Mouse (Mus musculus) heart, embryonic 11.5 days (tissue): ENCODE data around the gene Nek7. TPM values are rescaled to one million over a fixed set of nuclear protein-coding genes. Genes with fewer than 3 reads are reported as not detected.
A peak's percentile ranks its signal among the peaks of the same experiment; 100 is the strongest.

Experiments
- ATAC-seq: fragments of 200-750 bp; cut with Nextera tagmentation; replicated peaks from 2 replicates; pipeline ENCODE4 v1.8.0; 2017; ENCODE audit warnings: moderate library complexity; ENCODE audit not compliant: insufficient number of reproducible peaks, low FRiP score, low TSS enrichment
- H3K27ac ChIP-seq: fragments of 300-500 bp; sonication (generic); 2 replicates; pipeline ENCODE4 v1.5.1; 2014; ENCODE audit warnings: mild to moderate bottlenecking, low read depth, low read length
- H3K27me3 ChIP-seq: fragments of 300-500 bp; sonication (generic); 2 replicates; pipeline ENCODE4 v1.6.1; 2014; ENCODE audit warnings: mild to moderate bottlenecking, low read length, mixed read lengths; ENCODE audit not compliant: control insufficient read depth, insufficient read depth
- H3K36me3 ChIP-seq: fragments of 300-500 bp; sonication (generic); 2 replicates; pipeline ENCODE4 v1.6.1; 2014; ENCODE audit warnings: mild to moderate bottlenecking, low read length, moderate library complexity, mixed read lengths; ENCODE audit not compliant: control insufficient read depth, insufficient read depth
- H3K4me1 ChIP-seq: fragments of 300-500 bp; sonication (generic); 2 replicates; pipeline ENCODE4 v1.6.1; 2014; ENCODE audit warnings: low read length; ENCODE audit not compliant: control insufficient read depth, insufficient read depth
- H3K4me2 ChIP-seq: fragments of 300-500 bp; sonication (generic); 2 replicates; pipeline ENCODE4 v1.6.1; 2014; ENCODE audit warnings: mild to moderate bottlenecking, moderate library complexity
- H3K4me3 ChIP-seq: fragments of 300-500 bp; sonication (generic); 2 replicates; pipeline ENCODE4 v1.5.1; 2014; ENCODE audit warnings: low read depth, low read length
- H3K9ac ChIP-seq: fragments of 300-500 bp; sonication (generic); 2 replicates; pipeline ENCODE4 v1.6.1; 2014; ENCODE audit warnings: mild to moderate bottlenecking, low read depth, low read length, moderate library complexity
- H3K9me3 ChIP-seq: fragments of 300-500 bp; sonication (generic); replicated peaks from 2 replicates; pipeline ENCODE4 v1.6.1; 2016; ENCODE audit warnings: low read length; ENCODE audit not compliant: control insufficient read depth
- WGBS: fragments of 180-500 bp; shearing (Covaris S2); extraction: QIAGEN DNeasy Blood & Tissue Kit; methylation state at CpG from one replicate; pipeline ENCODE4 v1.1.7; 2014; ENCODE audit not compliant: insufficient replicate concordance; 5-methylcytosine and 5-hydroxymethylcytosine counted together
- polyA plus RNA-seq: library from polyadenylated mRNA; unstranded; fragments of >200 nt; fragmentation: Nextera tagmentation; extraction: Ambion mirVana; gene quantifications from 2 replicates; pipeline ENCODE4 v1.2.1, GENCODE M21; 2014

Nek7 gene
- polyA plus RNA-seq, 1 experiment from 2014 or later = 47.1 TPM

DNA sequence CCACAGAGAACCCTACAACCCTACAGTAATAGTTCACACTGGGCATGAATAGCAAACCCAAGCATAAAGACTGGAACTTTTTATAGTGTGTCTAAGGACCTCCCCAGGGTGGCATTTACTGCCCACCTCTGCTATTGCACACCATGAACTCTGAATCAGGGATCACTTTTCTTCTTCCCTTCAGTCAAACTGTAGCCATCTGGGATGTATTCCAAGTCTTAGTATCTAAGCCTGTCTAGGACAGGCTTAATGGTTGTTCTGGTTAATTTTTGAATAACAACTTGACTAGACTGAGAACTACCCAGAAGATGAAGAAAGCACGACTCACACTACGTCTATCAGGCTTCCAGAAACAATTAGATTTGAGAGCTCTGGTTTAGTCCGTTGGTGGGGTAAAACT, 8.5 kb upstream of the Nek7 start:
- Histone ChIP-seq H3K9me3 (no peaks in the 10 kb centered on the region), H3K27me3 (no peaks in the 10 kb centered on the region), H3K27ac (no peak overlapping the region), H3K4me3 (no peak overlapping the region), H3K4me2 (no peak overlapping the region), H3K36me3 (no peaks in the 10 kb centered on the region), H3K4me1 (no peaks in the 10 kb centered on the region), H3K9ac (no peak overlapping the region)
- WGBS = 65% methylated on average over 3 of the region's 3 CpGs
- ATAC-seq = no peak

DNA sequence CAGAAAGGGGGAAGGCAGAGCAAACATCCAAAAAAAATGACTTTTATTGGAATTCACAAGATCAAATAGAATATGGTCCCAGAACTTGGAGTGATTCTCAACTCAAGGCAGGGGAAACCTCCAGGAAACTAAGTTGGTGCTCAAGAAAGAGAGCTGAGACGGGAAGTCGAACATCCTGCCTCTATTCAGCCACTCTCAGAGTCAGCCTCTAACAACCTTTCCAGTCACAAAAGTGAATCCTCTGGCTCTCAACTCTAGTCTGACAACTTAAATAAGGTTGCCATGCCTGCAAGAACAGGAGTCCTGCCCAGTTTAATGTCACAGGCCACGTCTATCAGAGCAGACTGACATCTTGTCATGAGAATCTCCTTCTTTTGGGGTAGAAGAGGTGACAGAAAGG, 7.9 kb upstream of the Nek7 start:
- H3K27ac ChIP-seq = no peak overlapping the region
- H3K4me2 ChIP-seq = no peak overlapping the region
- no peaks in the 10 kb centered on the region for H3K9me3 ChIP-seq
- H3K9ac ChIP-seq = no peak overlapping the region
- H3K36me3 ChIP-seq = no peaks in the 10 kb centered on the region
- no peaks in the 10 kb centered on the region for H3K27me3 ChIP-seq
- WGBS = 76% methylated on average over 3 of the region's 3 CpGs
- no peaks in the 10 kb centered on the region for H3K4me1 ChIP-seq
- no peak overlapping the region for H3K4me3 ChIP-seq
- ATAC-seq = no peak

DNA sequence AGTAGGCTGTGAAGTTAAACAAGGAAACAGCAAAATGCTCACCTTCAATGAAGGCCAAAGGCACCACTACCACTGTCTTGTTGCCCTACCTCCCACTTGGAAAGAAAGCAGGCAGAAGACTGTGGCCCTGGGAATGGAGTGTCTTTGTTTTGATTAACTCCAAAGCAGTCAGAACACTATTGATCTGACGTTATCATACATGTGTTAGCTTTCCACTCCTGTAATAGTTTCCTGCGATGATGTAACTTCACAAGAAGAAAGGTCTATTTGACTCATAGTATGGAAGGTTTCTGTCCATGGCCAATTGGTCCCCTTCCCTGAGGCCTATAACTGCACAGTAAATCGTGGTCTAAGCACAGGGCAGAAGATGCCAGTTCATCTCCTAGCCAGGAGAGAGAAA, 6.3 kb upstream of the Nek7 start:
- Histone ChIP-seq H3K4me3 (no peak overlapping the region), H3K36me3 (no peaks in the 10 kb centered on the region), H3K4me2 (no peak overlapping the region), H3K27ac (no peak overlapping the region), H3K27me3 (no peaks in the 10 kb centered on the region), H3K9me3 (no peaks in the 10 kb centered on the region), H3K4me1 (no peaks in the 10 kb centered on the region), H3K9ac (no peak overlapping the region)
- ATAC-seq = no peak
- WGBS = 71% methylated on average over 3 of the region's 3 CpGs

DNA sequence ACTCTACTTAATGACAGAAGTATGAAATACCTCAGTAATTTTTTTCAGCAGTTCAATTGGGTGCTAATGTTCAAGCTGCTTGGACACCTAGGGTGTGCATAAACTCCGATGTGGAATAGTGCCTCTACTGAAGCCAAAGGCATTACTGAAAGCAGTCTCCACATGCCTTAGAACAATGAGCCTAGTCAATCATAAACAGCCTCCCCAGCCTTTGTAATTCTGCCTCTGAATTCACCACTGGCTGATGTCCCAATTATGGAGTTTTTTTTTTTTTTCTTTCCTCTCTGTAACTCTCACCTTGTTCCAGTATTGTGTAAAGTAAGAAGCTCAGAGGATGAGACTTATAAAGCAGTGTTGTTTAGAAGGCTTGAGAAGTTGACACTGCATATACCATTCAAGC, 3.9 kb upstream of the Nek7 start:
- Histone ChIP-seq H3K9ac (no peak overlapping the region), H3K27me3 (no peaks in the 10 kb centered on the region), H3K27ac (no peak overlapping the region), H3K9me3 (no peaks in the 10 kb centered on the region), H3K4me3 (no peak overlapping the region), H3K4me1 (no peaks in the 10 kb centered on the region), H3K4me2 (no peak overlapping the region), H3K36me3 (no peaks in the 10 kb centered on the region)
- no peak for ATAC-seq
- 82% methylated on average over 1 of the region's 1 CpGs for WGBS

DNA sequence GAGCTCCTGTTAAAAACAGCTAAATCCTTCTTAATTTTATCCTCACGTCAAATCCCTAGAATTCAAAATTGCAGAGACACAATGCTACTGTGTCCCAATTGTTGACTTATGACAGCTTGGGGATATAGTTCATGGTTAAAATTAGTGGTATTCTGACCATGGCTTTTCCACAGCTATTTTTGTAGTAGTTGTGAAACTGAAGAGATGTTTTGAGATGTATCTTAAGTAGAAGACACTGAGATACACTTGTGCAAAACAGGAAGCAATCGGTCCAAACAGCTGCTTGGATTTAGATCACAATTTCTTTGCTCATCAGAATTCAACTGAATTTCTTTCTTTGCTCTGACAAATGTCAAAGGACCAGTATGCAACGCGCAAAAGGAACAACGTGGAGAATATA, 2.9 kb upstream of the Nek7 start:
- no peak overlapping the region for H3K27ac ChIP-seq
- H3K36me3 ChIP-seq = no peaks in the 10 kb centered on the region
- no peak overlapping the region for H3K4me2 ChIP-seq
- no peaks in the 10 kb centered on the region for H3K9me3 ChIP-seq
- H3K9ac ChIP-seq = no peak overlapping the region
- no peaks in the 10 kb centered on the region for H3K4me1 ChIP-seq
- 76% methylated on average over 5 of the region's 5 CpGs for WGBS
- H3K27me3 ChIP-seq = no peaks in the 10 kb centered on the region
- no peak overlapping the region for H3K4me3 ChIP-seq
- ATAC-seq = no peak

DNA sequence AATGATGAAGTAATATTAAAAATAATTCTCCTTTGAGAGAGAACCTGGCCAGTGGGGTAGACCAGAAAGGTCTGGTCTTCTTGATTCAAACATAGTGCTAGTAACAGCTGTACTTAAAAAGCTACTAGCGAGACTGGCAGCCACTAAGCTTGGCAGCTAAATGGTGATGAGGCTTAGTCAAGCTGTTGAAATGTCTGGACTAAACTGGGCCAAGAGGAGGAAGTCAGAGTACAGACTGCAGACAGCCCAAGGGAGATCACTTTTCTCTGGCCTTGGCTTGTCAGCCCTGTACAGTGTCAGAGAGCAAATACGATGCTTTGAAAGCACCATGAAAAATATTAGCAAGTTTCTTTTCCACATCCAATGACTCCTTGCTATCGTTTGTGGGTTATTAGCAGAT, 2.5 kb upstream of the Nek7 start:
- Histone ChIP-seq H3K4me2 (no peak overlapping the region), H3K9ac (no peak overlapping the region), H3K4me3 (no peak overlapping the region), H3K27ac (no peak overlapping the region), H3K9me3 (no peaks in the 10 kb centered on the region), H3K36me3 (no peaks in the 10 kb centered on the region), H3K4me1 (no peaks in the 10 kb centered on the region), H3K27me3 (no peaks in the 10 kb centered on the region)
- ATAC-seq = no peak
- 63% methylated on average over 3 of the region's 3 CpGs for WGBS

DNA sequence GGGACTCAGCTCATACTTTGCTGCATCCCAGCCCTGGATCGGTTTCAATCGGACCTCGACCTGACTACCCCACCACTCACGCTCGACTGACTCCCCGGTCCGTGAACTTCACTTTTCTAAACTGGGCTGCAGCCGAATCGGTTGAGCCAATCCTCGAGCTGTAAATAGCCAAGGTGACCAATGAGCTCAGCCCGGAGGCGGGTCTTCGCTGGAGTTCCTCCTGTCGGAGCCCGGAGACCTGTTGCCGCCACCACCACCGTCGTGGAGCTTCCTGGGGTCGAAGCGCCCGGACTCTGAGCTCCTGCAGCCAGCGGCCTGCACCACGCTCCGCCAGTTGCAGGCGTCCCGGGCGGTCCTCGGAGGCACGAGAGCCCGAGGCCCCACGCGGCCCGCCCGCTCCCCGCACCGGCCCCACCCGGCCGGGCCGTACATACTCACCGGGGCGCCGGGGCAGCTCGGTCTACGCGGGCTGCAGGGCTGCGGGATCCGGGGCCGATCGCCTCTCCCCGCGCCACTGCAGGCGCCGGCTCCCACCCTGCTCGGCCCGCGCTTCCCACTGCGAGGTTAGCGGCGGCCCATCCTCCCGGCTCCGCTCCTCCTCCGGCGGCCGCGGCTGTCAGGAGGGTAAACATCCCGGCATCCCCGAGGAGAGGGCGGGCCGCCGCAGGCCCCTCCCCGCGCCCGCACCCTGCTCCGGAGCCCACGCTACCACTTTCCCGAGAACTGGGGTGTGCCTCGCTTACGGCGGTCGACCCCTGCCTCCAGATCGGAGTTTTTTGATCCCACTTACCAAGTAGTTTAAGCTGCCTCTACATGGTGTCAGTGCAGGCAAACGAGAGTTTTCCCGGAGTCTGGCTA, 598 bp downstream of the Nek7 start:
- Histone ChIP-seq H3K4me3 (peak overlapping the region; percentile 96), H3K27ac (peak overlapping the region; percentile 98), H3K27me3 (no peaks in the 10 kb centered on the region), H3K9ac (peak overlapping the region; percentile 93), H3K9me3 (no peaks in the 10 kb centered on the region), H3K4me2 (peak overlapping the region; percentile 86), H3K4me1 (0 out of 2 replicates have a peak, but pooled peaks cover 2% of the 10 kb centered on the region), H3K36me3 (no peaks in the 10 kb centered on the region)
- peak; percentile 94 for ATAC-seq
- WGBS = under 1% methylated on average over 79 of the region's 83 CpGs

DNA sequence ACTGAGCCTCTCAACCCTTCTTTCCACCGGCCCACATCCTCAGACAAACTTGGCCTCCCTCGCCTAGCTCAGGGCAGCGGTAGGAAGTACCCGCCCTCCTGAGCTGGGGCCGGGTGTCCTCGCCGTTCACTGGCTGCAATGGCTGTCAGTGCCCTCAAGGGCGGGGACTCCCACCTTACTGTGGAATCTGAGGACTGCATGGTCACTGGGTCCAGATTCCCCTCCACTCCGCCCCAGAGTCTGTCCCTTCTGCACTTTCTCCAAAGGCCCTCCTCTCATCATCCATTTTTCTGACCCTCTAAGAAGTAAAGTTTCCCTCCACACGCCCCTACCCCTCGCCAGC, 2.0 kb downstream of the Nek7 start:
- Histone ChIP-seq H3K9ac (peak overlapping the region; percentile 93), H3K4me1 (0 out of 2 replicates have a peak, but pooled peaks cover 2% of the 10 kb centered on the region), H3K27ac (peak overlapping the region; percentile 70), H3K9me3 (no peaks in the 10 kb centered on the region), H3K4me3 (peak overlapping the region; percentile 96), H3K4me2 (peak overlapping the region; percentile 86), H3K36me3 (no peaks in the 10 kb centered on the region), H3K27me3 (no peaks in the 10 kb centered on the region)
- 2% methylated on average over 11 of the region's 11 CpGs for WGBS
- ATAC-seq = peak; percentile 91
